Mouse (Mus musculus) left cerebral cortex, adult 18-20 months (tissue): ENCODE results near the gene Lama5. TPM values are rescaled to one million over a fixed set of nuclear protein-coding genes. Genes with fewer than 3 reads are reported as not detected.
A peak's percentile ranks its signal among the peaks of the same experiment; 100 is the strongest.

Source experiments
- DNase-seq, 2 experiments: peaks; one replicate each; pipeline ENCODE4 v3.0.0; 2021 to 2022; ENCODE audit warnings: low spot score in 2 of 2, mixed read lengths in 1 of 2
- total RNA-seq, 2 experiments: library from RNA; stranded (reverse); gene quantifications; 2 replicates each; pipeline ENCODE4 v1.2.3; 2021

Gene Lama5
- total RNA-seq, 2 experiments from 2014 or later: 8.2 to 11.2 TPM

DNA sequence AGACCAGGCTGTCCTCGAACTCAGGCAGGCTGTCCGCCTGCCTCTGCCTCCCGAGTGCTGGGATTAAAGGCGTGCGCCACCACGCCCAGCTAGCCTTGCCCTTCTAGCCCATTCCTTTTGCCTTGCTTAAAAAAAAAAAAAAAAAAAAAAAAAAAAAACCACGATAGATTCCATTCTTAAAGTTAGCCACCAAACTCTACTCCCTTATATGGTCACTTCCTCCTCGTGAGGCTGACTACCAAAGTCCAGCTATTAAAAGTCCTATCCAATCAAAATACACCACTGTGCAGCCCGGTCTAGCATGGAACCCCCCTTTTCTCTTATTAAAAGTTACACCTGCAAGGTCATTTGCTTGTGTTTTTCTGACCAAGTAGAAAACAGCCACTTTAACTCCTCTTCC is 30.0 kb upstream of the Lama5 start:
- no peak for DNase-seq

- DNase-seq: no peak
These were observed 29.0 kb upstream of the Lama5 start for GRCm38 (mm10) chr2:180254436-180255209.

GRCm38 (mm10) chr2:180251838-180252237 is 26.2 kb upstream of the Lama5 start:
- no peak for DNase-seq

- DNase-seq: peak; percentile 82 to 85
These were observed 25.4 kb upstream of the Lama5 start for GRCm38 (mm10) chr2:180250930-180251611.

GRCm38 (mm10) chr2:180248947-180249660 is 23.4 kb upstream of the Lama5 start:
- no peak for DNase-seq

GRCm38 (mm10) chr2:180247916-180248315 is 22.3 kb upstream of the Lama5 start:
- DNase-seq: no peak

GRCm38 (mm10) chr2:180243108-180243507 is 17.4 kb upstream of the Lama5 start:
- DNase-seq: no peak

DNA sequence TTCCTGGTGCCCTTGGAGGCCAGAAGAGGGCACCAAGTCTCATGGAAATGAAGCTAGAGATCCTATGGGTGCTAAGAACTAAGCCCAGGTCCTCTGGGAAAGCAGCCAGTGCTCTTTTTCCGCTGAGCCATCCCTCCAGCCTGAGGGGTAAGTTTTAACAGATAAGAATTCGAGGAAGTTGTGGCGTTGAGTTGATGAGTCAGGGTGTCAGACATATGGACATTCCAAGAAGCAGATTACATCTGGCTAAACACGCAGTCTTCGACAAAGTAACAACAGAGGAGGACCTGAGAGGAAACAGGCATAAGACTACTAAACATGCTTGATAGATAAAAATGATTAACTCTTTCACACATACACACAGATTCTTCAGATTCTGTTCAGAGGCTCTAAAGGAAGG is 12.9 kb upstream of the Lama5 start:
- no peak for DNase-seq

DNA sequence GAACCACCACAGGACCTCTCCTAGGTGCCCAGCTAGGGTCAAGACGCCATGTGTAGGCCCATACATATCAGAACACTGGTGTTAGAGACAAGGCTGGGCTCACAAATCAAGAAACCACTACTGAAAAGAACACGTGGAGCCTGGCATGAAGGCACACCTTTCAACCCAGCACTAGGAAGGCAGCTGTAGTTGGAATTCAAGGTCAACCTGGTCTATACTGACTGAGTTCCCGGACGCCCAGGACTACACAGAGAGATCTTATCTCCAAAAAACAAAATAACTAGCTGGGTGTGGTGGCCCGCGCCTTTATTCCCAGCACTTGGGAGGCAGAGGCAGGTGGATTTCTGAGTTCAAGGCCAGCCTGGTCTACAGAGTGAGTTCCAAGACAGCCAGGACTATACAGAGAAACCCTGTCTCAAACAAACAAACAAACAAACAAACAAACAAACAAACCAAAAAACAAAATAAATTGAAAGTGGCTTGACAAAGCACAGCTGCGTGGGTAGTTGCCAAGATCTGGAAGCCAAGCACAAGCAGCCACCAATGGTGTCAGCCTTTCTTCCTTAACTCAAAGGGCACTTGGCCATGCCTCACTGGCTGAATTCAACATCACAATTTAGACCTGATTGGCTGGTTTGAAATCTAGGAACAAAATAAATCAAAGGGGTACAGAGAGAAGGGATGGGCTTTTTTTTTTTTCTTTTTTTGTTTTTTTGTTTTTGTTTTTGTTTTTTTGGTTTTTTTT is 12.1 kb upstream of the Lama5 start:
- no peak for DNase-seq

- no peak for DNase-seq
These were observed 11.3 kb upstream of the Lama5 start for GRCm38 (mm10) chr2:180236930-180237329.

DNA sequence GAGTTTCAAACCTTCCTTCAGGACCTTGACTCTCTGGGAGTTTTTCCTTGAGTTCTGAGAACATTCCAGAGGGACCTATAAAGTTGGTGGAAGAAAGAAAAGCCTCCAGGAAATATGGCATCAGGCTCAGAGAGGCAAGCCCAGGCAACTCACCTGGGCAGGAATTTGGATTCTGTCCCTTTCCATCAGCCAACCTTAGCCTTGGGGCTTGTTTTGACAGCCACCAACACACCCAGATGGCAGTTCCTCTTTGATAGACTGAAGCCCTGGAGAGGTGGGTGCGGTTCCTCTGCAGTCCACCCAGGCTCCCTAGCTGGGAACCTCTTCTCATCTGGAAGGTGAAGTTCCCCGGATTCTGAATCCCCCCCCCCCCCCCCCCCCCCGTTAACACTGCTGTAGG is 10.8 kb upstream of the Lama5 start:
- no peak for DNase-seq

GRCm38 (mm10) chr2:180235788-180236187 is 10.1 kb upstream of the Lama5 start:
- no peak for DNase-seq

DNA sequence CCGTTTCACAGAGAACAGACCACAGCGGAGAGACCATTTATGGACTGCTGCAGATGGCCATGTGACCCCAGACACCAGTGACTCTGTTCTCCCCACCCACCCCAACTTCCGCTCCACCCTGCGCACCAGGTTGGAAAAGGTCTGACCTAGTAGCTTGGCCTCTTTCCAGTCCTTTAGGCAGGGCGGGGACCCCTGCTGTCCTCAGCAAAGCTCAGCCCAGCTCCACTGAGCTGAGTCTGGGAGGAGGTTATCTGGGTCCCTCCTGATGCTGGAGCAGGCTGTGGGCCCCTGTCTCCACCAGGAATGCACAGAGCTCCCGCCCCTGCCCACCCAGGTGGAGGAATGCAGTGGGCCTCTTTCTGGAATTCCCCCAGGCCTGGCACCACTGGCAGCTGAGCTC is 9.3 kb upstream of the Lama5 start:
- DNase-seq: no peak

DNA sequence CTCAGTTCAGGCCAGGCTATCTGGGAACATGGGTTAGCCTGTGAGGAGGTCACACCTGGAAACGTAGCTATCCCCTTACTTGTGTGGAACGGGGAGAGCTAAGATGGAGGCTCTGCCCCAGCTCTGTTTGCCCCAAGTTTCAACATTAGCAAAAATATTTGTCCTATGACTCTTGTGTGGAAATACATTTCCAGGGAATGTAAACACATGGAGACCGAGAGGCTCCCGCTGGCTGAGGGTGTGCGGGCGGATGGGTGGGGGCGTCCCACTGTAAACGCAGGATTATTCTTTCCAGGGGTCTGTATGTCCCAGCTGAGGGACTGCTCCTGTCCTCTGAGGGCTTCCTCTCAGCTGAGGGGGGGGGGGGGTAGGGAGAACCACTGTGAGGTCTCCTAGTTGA is 8.7 kb upstream of the Lama5 start:
- DNase-seq: no peak

DNA sequence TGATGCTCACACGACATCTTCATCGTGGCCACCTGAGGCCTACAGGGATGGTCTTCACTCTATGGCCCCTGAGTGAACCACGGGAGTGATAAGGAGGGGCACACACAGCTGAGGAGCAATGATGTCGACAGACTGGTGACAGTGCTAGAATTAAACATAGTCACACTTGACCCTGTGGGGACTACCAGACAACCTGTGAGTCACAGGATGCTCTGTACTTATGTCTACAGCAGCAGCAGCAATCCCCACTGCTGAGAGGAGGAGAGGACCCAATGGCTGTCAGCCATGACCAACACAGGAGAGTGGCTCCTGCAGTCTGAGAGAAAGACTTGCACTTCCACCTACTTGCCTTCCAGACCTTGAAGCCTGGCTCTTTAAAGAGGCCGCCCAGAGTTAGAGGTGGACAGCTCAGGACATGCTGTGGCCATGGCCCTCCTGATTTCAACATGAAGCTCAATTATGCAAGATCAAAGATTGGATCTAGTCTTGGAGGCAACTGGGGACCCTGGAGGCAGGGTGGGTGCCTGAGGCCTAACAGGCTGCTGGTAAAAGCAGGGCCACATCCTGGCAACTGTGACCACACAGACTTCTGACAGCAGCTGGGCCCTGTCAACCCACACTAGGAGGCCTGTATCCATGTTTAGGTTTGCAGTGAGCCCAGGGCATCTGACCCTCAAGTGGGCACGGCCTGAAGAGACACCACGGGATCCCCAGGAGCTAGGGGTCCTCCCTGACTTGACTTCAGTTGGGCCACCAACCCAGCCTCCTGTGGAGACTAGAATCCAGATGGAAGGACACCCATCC is 7.6 kb upstream of the Lama5 start:
- no peak for DNase-seq

- DNase-seq: no peak
These were observed 4.8 kb upstream of the Lama5 start for GRCm38 (mm10) chr2:180230482-180230881.

GRCm38 (mm10) chr2:180229129-180229528 is 3.5 kb upstream of the Lama5 start:
- DNase-seq: no peak

DNA sequence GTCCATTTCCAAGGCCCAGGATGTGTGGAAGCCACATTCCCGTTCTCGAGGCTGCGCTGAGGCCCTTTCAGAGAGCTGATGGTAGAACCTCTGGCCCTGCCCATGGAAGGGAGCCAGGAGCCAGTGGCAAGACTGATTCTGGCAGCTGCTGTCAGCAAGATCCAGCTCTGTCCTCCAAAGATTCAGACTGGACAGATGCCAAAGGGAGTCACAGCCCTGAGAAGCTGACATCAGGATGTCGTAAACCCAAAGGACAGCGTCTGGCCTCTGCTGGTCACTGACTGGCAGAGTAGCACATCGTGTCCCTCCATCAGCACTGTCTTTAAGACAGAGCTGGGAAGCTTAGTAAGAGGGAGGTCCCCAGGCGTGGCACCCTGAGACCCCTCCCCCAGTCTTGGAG is 2.9 kb upstream of the Lama5 start:
- no peak for DNase-seq

GRCm38 (mm10) chr2:180228060-180228458 is 2.4 kb upstream of the Lama5 start:
- DNase-seq: no peak

GRCm38 (mm10) chr2:180227262-180228059 is 1.8 kb upstream of the Lama5 start:
- DNase-seq: peak in 1 of 2 experiments; percentile 28
